Mouse (Mus musculus) cerebellum, adult 8-10 months (tissue): Measurements from ENCODE around the gene Rbbp4.
"Not testable (repeated sequence)": the region's sequence is repeated elsewhere in the genome, so short reads cannot be mapped to it uniquely, and the experiment has no call there.

Experiments
- DNase-seq: peaks from one replicate; pipeline ENCODE4 v3.0.0; 2022

Rbbp4 gene

DNA sequence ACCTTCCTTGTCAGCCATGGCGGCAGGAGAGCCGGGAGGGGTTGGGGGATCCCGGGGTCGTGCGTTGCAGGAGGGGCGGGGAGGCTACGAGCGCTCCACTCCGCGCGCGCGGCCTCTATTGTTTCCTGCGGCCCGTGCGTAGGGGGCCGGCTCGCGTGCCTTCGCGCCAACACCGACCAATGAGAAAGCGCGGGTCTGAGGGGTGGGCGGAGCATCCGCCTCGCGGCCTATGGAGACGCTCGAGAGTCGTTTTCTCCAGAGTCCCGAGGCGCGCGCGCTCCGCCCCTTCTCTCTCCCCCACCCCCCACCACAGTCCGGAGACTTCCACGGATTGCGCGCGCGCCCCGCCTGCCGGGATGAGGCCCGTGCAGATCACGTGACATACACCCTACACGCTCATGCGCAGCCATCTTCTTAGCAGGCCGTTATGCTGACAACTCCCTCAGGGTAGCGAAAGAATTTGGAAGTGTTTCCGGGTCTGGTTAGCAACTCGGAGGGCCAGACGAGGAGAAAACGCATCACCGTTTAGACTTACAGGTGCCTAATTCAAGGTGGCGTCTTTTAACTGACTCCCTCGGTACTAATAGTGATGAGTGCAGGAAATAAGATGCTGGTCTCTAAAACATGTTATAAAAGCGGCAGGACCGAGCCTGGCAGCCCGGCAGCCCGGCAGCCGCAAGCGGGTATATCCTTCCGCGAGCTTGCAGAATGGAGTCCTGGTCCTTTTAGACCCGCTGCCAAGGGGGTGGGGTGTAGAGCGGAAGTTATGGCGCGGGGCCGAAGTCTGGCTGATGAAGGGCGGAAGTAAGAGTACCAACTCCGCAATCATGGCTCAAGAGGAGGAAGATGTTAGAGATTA, at the start of gene Rbbp4, which contains the start of gene Zbtb8os:
Gene Rbbp4 (minus strand): TSS at position 155 of the 859 bp plus-strand sequence.
Gene Zbtb8os (plus strand): TSS at position 480 of the 859 bp plus-strand sequence.
- DNase-seq: peak; percentile 95

DNA sequence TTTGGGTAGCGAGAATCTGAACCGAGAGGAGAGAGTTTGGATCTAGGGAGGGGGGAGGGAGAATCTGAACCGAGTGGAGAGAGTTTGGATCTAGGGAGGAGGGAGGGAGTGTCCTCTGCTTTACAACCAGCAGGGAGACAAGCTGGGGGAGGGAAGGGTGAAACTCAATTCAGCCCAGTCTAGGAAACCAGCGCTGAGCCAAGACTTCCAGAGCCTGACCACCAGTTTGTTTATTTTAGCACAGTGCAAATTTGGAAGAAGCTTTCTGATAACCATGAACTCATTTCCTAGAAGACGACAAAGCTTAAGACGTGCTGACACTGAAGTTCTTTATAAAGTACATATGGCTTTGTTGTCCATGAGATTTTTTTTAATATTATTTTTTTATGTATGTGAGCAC, 49.3 kb upstream of the Rbbp4 start:
- DNase-seq: no peak

DNA sequence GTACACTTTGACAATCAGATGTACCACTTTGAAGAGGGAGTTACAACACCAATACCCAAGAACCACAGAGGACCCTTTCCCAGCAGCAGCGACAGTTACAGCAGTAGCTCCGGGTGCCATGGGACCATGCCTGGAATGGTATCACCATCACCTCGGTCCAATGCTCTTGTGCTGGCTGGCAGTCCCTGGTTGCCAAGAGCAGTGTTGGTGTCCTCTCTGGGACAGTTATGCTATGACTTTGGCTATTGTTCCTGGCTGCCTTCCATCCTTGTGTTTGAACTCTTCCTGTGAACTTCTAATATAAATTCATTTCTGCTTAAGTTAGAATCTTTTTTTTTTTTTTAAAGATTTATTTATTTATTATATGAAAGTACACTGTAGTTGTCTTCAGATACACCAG, 48.4 kb upstream of the Rbbp4 start:
- DNase-seq: no peak

DNA sequence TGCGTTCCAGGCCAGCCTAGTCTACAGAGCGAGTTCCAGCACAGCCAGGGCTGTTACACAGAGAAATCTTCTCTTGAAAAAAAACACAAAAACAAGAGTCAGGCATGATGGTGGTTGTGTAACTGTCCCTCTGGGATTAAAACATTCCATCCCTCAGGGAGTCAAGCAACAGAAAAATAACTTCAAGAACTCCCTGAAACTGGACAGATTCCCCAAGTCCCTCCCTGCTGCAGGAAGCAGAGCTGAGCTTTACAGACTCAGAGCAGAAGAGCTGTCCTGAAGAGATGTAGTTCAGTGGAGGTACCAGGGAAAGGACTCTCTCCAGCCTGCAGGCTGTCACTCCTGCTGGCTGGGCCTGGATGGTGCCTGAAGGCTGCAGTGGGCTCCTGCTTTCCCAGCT, 47.3 kb upstream of the Rbbp4 start:
- DNase-seq: no peak

DNA sequence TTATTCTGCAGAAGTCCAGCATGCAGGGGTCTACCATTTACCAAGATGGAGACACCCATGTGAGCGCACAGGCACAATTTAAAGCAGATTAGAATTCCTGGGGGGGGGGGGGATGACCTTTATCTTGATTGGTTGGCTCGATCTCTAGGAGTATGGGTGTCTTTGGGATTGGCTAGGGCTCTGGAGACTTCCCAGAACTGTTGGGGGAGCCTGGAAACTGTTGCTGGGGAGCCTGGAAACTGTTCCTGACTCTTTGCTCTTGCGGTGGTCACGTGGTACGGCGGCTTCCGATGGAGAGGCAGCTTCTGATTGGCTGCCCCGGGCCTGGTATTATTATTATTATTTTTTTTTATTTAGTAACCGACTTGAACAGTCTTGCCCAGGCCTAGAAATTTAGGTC, 46.9 kb upstream of the Rbbp4 start:
- no peak for DNase-seq

DNA sequence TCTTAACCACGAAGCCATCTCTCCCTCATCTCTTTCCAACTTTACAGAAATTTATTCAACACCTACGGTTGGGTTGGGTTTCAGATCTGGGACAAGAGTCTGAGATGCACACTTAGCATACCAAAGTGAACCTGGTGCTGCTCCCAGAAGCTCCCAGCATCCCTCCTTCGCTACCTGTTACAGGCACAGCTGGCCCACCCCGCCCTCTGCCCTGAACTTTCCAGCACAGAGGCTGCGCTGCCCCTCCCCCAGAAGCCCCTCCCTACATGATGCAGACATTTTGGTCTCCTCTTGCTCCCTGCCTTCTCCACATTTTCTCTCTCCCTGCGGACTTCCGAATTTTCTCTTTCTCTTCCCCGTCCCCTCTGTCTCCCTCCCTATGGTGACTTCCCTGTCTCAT, 46.0 kb upstream of the Rbbp4 start:
- no peak for DNase-seq

DNA sequence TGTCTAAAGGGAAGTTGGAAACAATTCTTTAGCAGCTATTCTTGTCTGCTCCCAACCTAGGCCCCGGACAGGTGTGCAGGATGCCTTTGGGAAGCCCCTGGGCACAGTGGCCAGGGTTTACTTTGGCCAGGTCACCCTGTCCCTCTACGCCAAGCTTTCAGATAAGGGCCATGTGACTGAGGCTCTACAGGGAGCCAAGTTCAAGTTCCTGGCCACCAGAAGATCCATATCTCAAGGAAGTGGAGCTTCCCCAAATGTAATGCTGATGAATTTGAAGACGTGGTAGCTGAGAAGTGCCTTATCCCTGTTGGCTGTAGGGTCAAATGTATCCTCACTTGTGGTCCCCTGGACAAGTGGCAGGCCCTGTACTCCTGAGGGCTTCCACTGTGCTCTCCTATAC, 44.6 kb upstream of the Rbbp4 start:
- no peak for DNase-seq

DNA sequence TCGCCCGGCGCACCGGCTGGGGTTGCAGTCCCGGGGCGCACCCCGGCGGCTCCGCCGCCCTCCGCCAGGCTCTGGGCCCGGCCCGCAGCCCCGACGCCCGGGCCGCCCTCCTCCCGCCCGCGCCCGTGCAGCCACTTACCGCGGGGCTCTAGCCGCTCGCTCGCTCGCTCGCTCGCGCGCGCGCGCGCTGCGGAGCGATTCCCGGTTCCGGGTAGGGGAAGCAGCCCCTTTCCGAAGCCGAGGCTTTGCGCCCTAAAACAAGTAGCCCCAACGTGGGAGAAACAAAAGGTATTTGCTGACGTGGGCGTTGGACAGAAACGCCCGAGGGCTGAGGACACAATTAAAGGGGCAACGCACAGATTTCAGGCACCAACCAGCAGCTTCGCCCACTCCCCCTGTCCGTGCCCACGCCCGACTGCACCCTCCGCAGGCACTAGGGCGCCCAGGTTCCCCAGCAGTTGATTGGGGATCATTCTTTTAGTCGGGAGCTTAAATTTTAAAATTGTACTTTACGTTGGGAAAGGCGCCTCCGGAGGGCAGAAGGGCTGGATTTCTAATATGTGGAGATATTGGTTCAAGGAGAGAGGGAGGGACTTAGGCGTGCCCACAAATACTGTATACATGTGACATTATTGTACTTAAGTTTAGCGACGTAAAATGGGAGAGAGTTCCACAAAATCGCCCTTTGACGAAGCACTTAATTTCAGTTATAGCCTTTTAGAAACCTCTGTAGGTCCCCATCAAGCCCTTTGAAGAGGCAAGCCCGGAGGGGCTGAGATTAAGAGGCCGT, 42.6 kb upstream of the Rbbp4 start, which contains the start of gene Zbtb8a:
Gene Zbtb8a (minus strand): TSS at position 516 of the 790 bp plus-strand sequence.
- peak; percentile 47 for DNase-seq

DNA sequence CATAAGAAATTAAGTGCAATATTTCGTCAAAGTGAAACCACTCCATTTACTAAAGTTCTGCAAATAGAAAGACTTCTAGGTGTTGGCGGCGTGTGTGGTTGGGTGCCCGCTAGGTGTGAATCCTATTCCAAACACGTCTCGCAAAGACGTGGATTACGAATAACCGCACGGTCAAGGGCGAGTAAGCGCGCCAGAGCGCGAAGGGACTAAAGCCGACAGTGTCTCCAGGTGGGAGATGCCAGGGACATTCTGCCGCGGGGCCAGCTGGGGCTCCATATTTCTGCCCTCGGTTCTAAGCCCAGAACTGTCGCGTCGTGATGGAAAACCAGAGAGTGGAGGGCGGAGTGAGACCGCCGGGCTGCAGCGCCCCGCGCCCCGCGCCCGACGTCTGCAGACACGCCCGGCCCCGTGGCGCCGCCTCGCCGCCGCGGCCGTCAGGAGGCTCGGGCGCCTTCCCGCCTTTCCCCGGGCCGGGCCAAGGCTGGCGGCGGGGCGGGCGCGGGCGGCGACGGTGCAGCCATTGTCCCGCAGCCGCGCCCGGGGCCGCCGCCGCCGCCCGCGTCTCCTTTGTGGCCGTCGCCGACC, 41.9 kb upstream of the Rbbp4 start:
- peak; percentile 54 for DNase-seq

DNA sequence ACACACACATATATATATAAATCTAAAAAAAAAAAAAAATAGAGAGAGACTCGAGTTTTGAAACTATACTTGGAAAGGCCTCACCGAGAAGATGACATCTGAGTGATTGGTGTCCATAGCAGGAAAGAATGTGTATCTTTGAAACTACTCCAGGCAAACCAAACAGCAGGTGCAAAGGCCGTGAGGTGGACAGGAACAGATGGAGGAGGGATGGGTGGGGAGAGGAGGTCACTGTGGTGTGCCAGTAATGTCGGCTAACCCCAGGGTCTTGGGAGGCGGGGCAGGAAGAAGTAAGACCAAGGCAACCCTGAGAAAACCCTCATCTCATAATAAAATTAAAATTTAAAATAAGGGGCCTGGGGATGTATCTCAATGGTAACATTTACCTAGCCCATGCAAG, 40.7 kb upstream of the Rbbp4 start:
- DNase-seq: no peak

DNA sequence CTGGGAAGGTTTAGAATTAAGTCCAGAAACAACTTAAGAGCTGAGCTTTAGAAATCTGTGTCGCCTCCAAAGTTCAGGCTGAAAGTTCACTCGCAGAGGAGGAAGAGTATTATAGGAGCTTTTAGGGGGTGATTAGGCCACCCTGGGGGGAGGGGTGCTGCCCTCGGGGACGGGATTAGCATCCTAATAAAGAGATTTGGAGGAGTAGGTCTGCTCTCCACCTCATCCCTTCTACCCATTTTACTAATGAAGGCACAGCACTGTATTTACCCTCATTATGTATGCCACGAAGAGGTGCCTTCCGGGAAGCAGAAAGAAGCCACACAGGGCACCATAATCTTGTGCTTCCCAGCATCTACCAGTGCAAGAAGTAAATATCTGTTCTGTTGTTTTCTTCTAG, 39.8 kb upstream of the Rbbp4 start:
- DNase-seq: no peak

DNA sequence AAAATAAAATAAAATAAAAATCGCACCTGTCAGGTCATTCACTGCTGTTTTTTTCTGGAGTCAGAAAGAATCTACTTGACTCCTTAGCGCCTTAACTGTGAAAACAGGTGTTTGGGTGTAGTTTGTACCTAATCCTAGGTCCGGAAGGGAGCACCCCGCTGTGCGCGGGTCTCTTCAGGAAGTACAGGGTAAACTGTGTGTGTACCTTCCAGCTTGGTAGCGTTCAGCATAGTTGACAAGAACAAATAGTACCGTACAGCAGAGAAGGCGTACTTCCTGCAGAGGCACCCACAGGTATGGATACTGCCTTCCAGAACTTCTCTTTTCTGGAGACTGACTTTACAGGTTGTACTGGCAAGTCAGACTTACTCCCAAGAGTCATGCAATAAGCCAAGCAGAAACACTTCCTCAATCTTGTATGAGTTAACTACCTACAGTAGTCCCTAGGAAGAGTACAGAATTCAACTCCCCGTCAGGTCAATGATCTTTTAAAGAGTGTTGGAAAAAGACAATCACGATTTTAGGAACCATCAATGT, 39.1 kb upstream of the Rbbp4 start:
- no peak for DNase-seq

DNA sequence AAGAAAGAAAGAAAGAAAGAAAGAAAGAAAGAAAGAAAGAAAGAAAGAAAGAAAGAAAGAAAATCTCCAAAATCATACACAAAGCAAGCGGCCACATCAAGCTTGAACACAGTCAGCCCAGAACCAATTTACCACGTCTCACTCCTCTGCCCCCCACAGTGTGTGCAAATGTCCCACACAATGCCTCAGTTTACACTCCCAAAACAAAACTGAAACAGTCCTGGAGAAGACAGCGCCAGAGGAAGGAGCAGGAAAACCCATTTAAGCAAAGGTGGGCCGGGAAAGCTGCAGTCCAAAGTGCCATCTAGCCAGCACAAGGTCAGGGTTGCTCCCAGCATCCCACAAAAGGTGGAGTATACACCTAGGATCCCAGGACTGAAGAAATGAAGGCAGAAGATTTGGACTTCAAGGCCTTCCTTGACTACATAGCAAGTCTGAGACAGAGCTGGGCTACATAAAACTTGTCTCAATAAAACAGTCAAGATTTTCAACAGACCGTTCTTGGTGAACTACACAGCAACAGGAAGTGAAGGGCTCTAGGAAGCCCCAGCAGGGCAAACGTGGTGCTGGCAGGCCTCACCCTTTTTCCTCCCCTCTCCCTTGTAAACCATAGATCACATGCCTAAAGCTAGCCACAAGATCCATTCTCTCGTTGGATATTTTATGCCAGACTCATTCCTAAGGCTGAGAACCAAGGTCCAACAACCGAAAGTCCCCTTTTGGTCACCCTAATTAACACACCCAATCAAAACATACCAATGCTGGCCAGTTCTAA, 38.2 kb upstream of the Rbbp4 start:
- DNase-seq: no peak

DNA sequence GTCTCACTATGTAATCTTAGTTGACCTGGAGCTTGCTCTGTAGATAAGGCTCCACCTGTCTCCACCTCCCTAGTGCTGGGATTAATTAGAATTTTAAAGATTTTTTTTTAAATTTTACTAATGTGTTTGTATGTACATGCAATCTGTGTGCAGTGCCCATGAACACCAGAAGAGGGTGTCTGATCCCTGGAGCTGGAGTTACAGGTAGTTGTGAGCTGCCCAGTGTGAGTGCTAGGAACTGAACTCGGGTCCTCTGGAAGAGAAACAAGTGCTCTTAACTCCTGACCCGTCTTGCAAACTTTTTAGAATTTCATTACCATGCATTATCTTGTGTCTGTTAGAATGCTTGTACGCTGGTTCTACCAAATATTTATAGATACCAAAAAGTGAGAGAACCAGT, 36.2 kb upstream of the Rbbp4 start:
- DNase-seq: no peak

DNA sequence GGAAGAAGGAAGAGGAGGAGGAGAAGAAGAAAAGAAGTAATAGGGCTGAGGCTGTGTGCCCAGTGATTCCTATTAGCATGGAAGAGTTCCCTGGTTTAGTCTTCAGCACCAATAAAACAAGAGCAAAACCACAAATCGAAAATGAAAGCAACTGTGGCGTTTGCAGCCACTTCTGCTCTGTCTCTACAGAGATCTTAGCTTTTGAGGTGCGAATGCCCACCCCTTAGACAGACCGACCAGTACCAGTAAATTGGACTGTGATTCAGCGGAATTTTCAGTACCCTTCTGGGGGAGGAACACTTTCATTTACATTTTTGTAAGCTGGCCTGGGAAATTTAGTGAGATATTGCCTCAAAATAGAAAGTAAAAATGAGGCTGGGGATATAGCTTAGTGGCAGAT, 30.1 kb upstream of the Rbbp4 start:
- no peak for DNase-seq

DNA sequence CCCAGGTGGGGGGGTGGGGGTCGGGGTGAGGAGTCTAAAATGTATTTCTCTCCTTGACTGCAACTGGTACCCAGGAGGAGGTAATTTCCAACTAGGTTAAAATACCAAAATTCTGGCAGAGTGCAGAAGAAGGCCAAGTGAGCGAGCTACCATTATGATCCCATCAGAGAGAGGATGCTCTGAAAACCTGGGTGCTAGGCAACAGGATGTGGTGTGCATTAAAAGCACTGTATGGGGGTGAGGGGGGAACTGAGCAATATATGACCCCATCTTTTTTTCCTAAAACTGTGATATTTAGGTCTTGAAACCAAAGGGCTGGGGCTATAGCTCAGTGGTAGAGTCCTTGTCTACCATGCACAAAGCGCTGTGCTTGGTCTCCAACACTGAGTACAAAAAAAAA, 29.2 kb upstream of the Rbbp4 start:
- no peak for DNase-seq

DNA sequence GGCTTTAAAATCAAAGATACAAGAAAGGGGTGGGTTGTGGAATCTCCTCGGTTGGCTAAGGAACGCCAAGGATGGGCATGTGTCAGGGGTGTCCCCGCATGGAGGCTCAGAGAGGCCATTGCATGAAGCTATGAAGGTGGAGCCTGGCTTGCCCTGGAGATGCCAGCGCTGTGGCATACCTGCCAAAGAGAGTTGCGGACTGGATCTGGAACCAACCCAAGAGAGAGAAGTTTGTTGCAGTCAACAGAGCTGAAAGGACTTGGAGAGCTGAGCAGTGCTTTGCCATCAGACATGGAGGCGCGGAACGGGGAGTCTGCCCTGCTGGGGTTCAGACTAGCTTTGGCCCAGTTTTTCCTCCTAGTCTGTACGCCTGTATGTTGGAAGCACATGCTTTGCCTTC, 28.3 kb upstream of the Rbbp4 start:
- DNase-seq: no peak

DNA sequence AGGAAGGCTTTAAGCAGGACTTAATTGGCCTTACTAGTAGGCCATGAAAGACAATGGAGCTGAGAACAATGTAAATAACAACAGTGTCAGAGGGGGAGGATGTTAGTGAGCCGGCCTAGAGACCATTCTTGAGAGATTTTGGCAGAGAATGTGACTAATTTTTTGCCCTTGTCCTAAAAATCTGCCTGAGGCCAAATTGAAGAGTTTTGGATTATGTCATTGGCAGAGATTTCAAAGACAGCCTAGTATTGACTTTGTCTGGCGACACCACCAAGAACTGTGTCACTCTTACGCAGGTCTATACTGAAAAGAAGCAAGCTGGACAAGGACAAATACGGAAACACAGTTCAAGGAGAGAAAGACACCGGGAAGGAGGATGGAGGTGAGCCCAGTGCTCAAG, 27.6 kb upstream of the Rbbp4 start:
- DNase-seq: no peak

DNA sequence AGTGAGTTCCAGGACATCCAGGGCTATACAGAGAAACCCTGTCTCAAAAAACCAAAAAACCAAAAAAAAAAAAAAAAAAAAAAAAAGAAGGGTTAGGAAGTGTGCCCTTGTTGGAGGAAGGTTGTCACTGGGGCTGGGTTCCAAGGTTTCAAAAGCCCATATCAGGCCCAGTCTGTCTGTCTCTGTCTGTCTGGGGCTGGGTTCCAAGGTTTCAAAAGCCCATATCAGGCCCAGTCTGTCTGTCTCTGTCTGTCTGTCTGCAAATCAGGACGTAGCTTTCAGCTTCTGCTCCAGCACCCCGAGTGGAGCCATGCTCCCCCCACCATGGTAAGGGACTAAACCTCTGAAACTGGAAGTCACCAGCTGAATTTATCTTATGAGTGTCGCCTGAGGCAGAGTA, 27.1 kb upstream of the Rbbp4 start:
- not testable (repeated sequence) for DNase-seq

DNA sequence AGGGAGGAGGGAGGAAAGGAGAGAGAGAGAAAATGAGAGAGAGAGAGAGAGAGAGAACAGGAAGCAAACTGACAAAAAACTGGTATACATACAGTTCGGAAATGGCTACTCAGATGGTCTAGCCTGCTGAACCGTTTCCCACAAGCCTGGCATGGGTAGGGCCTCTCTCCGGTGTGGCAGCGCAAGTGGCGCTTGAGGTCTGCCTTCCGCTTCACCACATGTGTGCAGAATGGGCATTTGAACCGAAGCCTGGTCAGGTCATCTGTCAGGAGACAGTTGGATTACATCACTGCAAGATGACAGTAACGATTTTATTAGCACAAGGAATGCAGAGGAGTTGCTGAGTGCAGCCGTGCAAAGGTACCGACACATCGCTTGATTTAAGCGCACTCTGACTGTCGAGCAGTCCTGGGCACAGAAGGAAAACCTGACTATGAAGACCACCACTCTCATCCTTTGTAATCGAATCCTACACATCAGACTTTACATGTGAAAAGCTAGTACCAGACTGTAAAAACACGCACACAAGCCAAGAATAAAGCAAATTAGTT, 22.5 kb upstream of the Rbbp4 start:
- DNase-seq: no peak

DNA sequence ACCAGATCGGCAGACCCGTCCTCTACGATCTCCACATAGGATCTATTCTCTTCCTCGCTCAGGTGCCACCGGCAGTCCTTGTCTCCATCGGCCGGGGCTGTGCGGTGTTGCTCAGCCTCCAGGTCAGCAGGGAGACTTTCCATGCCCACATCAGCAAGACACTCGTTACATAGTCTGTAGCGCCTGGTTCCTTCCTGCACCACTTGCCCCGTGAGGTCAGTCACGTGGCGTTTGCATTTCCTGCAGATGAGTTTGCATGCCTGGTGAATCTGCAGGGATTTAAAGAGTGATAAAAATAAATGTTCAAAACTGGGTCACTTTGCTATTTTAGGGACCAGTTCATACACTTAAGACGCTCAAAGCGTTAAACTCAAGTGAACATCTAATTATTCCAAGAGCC, 19.1 kb upstream of the Rbbp4 start:
- no peak for DNase-seq

DNA sequence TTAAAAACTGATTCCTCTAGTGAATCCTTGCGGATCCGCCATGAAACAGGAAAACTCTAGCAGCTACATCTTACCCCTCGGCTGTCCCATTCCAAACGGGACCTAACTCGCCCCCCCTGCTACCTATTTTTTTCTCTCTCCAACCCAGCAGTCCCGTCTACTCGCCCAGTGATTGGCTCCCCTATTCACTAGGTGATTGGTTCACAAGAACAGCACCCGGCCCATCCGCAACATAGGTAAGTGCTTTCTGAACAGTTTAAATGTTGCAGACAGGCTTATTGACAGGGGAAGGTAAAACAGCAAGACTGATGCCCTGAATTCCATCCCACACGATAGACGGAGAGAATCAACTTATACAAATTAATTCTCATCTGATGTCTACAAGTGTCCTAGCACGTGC, 18.0 kb upstream of the Rbbp4 start:
- no peak for DNase-seq
